Mouse (Mus musculus): Measurements from ENCODE around the gene Arntl.

The Arntl gene

GRCm38 (mm10) chr7:113294598-113294997, 87.3 kb downstream of the Arntl start:
- no peak for DNase-seq (ENCODE audit: low spot score in 2 of 2)

DNA sequence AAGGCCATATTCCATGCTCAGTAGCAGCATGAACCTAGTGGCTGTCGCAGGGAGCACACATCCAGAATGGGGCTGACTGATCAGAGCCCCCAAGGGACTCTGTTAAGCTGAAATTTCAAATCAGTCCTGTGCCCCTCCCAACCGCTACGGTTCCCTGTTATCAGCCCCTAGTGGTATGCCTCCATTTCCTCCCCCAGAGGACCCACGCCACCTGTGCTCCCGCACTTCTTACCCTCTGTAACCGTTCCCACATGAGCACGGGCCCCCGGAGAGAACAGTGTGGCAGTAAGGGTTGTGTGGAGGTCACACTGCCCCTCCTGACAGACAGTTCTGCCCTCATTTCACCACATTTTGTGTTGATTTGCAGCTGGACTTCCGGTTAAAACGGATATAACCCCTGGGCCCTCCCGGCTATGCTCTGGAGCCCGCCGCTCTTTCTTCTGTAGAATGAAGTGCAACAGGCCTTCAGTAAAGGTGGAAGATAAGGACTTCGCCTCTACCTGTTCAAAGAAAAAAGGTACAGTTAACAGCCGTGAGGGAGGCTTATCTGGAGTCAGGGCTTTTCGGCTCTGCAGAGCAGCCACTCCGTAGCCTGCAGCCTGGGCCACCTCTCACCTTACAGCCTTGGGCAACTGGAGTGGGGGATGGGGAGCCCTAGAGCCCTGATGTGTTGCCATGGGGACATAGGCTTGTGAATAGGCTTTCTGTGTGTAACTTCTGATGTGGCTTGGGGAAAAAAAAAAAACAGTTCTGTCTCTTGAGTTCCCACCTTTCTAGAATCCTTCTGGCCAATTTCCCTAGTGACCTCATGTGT, 88.0 kb downstream of the Arntl start:
- no peak for DNase-seq (ENCODE audit: low spot score in 2 of 2)

DNA sequence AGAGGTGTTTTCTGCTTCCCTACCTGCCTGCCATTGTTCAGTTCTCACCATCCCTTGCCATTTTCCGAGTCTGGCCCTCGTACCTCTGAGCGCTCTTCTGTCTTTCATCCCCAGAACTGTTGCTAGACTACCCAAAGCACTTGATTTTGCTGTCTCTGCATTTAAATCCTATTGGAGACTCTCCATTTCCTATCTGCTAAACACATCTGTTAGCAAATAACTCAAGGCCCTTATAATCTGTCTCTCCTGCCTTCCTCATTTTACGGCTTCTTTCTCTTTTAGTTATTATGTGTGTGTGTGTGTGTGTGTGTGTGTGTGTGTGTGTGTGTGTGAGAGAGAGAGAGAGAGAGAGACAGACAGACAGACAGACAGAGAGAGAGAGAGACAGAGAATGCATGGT, 90.5 kb downstream of the Arntl start:
- no peak for DNase-seq (ENCODE audit: low spot score in 2 of 2)

DNA sequence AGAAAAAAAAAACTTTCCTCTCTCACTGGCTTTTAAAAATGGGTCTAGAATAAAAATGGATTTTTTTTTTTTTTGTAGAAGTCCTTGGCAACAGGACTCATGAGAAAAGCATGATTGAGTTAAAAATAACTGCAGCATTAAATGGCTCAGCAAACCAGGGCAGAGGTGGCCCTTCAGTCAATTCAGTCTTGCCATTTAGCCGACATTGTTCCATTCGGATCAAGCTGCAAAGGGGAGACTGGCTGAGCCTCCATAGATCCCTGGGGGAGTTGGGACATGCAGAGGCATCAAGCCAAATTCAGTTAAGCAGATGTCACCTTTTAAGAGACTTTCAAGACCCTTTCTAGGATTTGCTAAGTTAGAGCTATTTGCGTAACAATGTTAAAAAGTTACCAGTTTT, 102.9 kb downstream of the Arntl start:
- DNase-seq (ENCODE audit: low spot score in 2 of 2), result no peak

- DNase-seq (ENCODE audit: low spot score in 2 of 2), result peak; percentile 42 to 62
These were observed 104.5 kb downstream of the Arntl start for GRCm38 (mm10) chr7:113311784-113312183.

GRCm38 (mm10) chr7:113320128-113320527, 112.9 kb downstream of the Arntl start:
- DNase-seq (ENCODE audit: low spot score in 2 of 2), result no peak

DNA sequence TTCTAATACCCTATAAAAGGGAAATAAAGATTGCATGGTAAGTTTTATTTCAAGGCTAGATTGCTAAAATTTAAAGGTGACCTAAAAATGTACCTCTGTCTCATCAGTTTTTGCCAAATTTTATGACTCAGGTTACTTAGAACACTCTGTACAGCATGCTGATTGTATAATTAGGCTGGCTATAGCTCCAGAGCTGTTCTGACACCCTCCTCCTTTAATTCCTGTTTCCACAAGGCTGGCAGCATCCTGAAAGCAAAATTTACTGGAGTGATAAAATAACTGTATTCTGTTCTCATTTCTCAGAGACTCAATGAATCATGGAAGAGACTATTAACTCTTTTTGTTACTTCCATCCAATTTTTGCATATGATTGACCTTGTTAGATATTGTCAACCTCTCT, 126.8 kb downstream of the Arntl start:
- no peak for DNase-seq (ENCODE audit: low spot score in 2 of 2)

DNA sequence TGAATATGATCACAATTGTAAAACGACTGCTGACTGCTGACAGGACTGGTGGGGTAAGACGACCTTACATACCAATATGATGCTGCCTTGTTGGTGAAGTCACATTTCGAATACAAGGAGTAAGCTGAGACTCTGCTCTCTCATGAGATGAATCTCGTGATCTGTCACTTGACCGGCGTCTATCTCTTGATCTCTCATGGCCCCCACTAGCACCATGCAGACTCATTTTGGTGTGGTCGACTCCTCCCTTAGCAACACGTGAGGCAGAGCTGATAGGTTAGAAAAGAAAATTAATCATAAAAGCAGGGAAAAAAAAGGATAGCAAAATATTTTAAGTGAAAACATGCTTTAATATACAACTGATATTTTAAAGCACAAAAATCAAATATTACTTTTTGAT, 128.0 kb downstream of the Arntl start:
- no peak for DNase-seq (ENCODE audit: low spot score in 2 of 2)

DNA sequence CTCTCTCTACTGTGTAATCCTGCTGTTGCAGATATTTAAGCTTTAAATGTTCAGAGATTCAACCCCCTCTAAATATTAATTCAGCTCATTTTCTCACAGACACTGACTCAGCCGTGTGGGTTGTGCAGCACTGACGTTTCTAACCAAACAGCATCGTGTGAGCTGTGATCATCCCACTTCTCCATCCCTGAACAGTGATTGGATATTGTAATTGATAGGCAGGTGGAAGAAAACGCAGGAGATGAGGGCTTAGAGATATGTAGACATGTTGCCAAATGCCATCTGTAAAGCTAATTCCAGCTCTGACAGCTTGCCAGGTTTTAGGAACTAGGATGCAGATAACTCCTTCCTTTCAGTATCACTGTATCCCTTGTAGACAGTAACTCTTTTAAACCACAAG, 140.0 kb downstream of the Arntl start:
- peak in 1 of 2 experiments; percentile 50 for DNase-seq (ENCODE audit: low spot score in 2 of 2)

DNA sequence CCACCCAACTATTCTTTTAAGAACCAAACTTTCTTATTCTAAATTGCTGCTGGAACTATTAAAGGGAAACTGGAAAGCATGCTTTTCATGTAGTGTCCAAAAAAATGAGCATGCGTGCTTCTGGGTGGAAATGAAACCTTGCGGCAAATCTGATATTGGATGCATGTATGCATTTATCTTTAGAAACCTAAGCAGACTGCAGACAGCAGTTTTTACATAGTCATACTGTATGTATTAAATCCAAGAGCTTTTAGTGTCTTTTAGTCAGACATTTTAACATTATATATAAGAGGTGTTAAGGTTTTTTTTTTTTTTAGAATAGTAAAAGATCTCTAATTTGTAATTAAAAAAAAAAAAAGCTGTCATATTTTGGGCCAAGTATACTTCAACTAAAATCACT, 140.4 kb downstream of the Arntl start:
- no peak for DNase-seq (ENCODE audit: low spot score in 2 of 2)

- DNase-seq (ENCODE audit: low spot score in 2 of 2), result no peak
These were observed 141.8 kb downstream of the Arntl start for GRCm38 (mm10) chr7:113349089-113349488.

Data from frontal cortex, postnatal 25 days (tissue).